Mouse (Mus musculus): ENCODE measurements around the gene Rac1. TPM values are rescaled to one million over a fixed set of nuclear protein-coding genes. Genes with fewer than 3 reads are reported as not detected.
A peak's percentile ranks its signal among the peaks of the same experiment; 100 is the strongest.
"Not testable (repeated sequence)": the region's sequence is repeated elsewhere in the genome, so short reads cannot be mapped to it uniquely, and the experiment has no call there.

The Rac1 gene
- polyA plus RNA-seq, 1 experiment from 2014 or later, result 285 TPM

DNA sequence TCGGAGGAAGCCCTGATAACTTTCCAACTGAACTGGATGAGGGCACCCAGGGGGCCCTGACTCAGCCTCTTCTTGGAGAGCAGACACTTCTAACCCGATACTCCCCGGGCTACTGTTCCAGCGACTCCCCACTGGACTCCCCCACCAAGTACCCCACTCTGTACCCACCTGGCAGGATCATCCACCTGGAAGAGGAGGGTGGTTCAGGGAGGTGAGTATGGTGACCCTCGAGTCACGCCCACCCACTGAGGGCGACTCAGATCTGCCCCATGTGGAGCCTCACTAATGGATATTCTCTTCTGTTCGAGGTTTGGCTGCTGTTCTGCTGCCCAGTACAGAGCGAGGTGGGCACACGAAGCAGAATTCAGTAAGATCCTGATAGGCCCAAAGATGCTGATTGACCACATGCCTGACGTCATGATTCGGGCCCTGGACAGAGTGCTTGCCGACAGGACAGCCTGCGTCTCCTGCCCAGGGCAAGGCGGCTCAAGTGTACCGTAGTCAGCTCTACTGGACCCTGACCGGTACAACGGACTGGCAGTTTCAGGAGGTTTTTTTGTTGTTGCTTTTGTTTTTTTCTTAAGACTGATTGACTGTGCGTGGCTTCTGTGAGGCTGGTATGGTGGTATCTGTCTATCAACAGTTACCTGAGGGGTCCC is 24.8 kb downstream of the Rac1 start:
- peaks cover 13% of the 10 kb centered on the region for H3K36me3 ChIP-seq (ENCODE audit: control insufficient read depth, insufficient read depth, low read length)
- H3K27ac ChIP-seq (ENCODE audit: low read depth, low read length), result no peak overlapping the region
- H3K4me2 ChIP-seq (ENCODE audit: low read length), result no peak overlapping the region
- WGBS, result 91% methylated on average over 19 of the region's 19 CpGs
- no peak overlapping the region for H3K4me3 ChIP-seq (ENCODE audit: low read length)
- H3K9ac ChIP-seq (ENCODE audit: low read depth, low read length), result no peak overlapping the region
- H3K9me3 ChIP-seq (ENCODE audit: control insufficient read depth, low read length), result no peaks in the 10 kb centered on the region
- H3K4me1 ChIP-seq (ENCODE audit: control insufficient read depth, insufficient read depth, low read depth, low read length), result no peaks in the 10 kb centered on the region; the same call in 1 of the 2 replicates
- ATAC-seq, result no peak
- no peaks in the 10 kb centered on the region for H3K27me3 ChIP-seq (replicated peaks; ENCODE audit: control insufficient read depth, insufficient read depth, low read length)

- Histone ChIP-seq H3K9me3 (ENCODE audit: control insufficient read depth, low read length) (no peaks in the 10 kb centered on the region), H3K27ac (ENCODE audit: low read depth, low read length) (no peak overlapping the region), H3K4me1 (ENCODE audit: control insufficient read depth, insufficient read depth, low read depth, low read length) (no peaks in the 10 kb centered on the region), H3K4me2 (ENCODE audit: low read length) (no peak overlapping the region), H3K27me3 (replicated peaks; ENCODE audit: control insufficient read depth, insufficient read depth, low read length) (no peaks in the 10 kb centered on the region), H3K9ac (ENCODE audit: low read depth, low read length) (no peak overlapping the region), H3K36me3 (ENCODE audit: control insufficient read depth, insufficient read depth, low read length) (peaks cover 10% of the 10 kb centered on the region), H3K4me3 (ENCODE audit: low read length) (no peak overlapping the region)
- WGBS, result 80% methylated on average over 2 of the region's 2 CpGs
- ATAC-seq, result peak; percentile 84
These were observed 26.2 kb downstream of the Rac1 start for GRCm38 (mm10) chr5:143501649-143502048.

DNA sequence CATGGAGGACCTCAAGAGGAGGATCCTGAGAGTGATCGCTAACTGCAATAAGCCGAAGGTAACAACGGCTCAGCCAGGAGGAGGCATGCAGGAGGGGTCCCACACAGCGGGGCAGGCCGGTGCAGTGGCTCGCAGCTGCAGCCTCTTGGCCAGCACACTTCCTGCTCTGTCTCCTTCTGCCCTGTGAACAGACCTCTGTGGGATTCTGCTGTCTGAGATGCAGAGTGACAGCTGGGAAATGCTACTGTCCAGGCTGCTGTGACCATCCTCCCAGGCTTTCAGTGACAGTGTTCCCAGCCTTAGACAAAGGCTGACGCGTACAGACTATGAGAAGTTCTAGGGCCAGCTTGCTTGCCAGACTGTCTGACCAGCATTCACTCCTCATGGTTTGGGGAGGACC is 26.7 kb downstream of the Rac1 start:
- no peak overlapping the region for H3K4me2 ChIP-seq (ENCODE audit: low read length)
- peak; percentile 55 for ATAC-seq
- H3K27me3 ChIP-seq (replicated peaks; ENCODE audit: control insufficient read depth, insufficient read depth, low read length), result no peaks in the 10 kb centered on the region
- H3K9ac ChIP-seq (ENCODE audit: low read depth, low read length), result no peak overlapping the region
- peak overlapping the region; percentile 18; the same call in 1 of the 2 replicates for H3K27ac ChIP-seq (ENCODE audit: low read depth, low read length)
- 87% methylated on average over 8 of the region's 8 CpGs for WGBS
- H3K36me3 ChIP-seq (ENCODE audit: control insufficient read depth, insufficient read depth, low read length), result peaks cover 10% of the 10 kb centered on the region
- no peak overlapping the region for H3K4me3 ChIP-seq (ENCODE audit: low read length)
- no peaks in the 10 kb centered on the region for H3K9me3 ChIP-seq (ENCODE audit: control insufficient read depth, low read length)
- no peaks in the 10 kb centered on the region for H3K4me1 ChIP-seq (ENCODE audit: control insufficient read depth, insufficient read depth, low read depth, low read length)

GRCm38 (mm10) chr5:143500711-143501110 is 27.1 kb downstream of the Rac1 start:
- H3K27me3 ChIP-seq (replicated peaks; ENCODE audit: control insufficient read depth, insufficient read depth, low read length); H3K4me2 ChIP-seq (ENCODE audit: low read length); H3K9ac ChIP-seq (ENCODE audit: low read depth, low read length); H3K9me3 ChIP-seq (ENCODE audit: control insufficient read depth, low read length); H3K4me1 ChIP-seq (ENCODE audit: control insufficient read depth, insufficient read depth, low read depth, low read length); H3K27ac ChIP-seq (ENCODE audit: low read depth, low read length); ATAC-seq; H3K4me3 ChIP-seq (ENCODE audit: low read length): not testable (repeated sequence)
- 86% methylated on average over 14 of the region's 14 CpGs for WGBS
- peaks cover 12% of the 10 kb centered on the region for H3K36me3 ChIP-seq (ENCODE audit: control insufficient read depth, insufficient read depth, low read length)

- ATAC-seq, result no peak
- H3K4me3 ChIP-seq (ENCODE audit: low read length), result no peak overlapping the region
- no peak overlapping the region for H3K4me2 ChIP-seq (ENCODE audit: low read length)
- H3K9ac ChIP-seq (ENCODE audit: low read depth, low read length), result no peak overlapping the region
- H3K4me1 ChIP-seq (ENCODE audit: control insufficient read depth, insufficient read depth, low read depth, low read length), result no peaks in the 10 kb centered on the region
- 91% methylated on average over 4 of the region's 4 CpGs for whole genome bisulfite sequencing
- no peaks in the 10 kb centered on the region for H3K9me3 ChIP-seq (ENCODE audit: control insufficient read depth, low read length)
- peaks cover 9% of the 10 kb centered on the region for H3K36me3 ChIP-seq (ENCODE audit: control insufficient read depth, insufficient read depth, low read length)
- no peaks in the 10 kb centered on the region for H3K27me3 ChIP-seq (replicated peaks; ENCODE audit: control insufficient read depth, insufficient read depth, low read length)
- H3K27ac ChIP-seq (ENCODE audit: low read depth, low read length), result no peak overlapping the region
These were observed 28.1 kb downstream of the Rac1 start for GRCm38 (mm10) chr5:143499686-143500085.

DNA sequence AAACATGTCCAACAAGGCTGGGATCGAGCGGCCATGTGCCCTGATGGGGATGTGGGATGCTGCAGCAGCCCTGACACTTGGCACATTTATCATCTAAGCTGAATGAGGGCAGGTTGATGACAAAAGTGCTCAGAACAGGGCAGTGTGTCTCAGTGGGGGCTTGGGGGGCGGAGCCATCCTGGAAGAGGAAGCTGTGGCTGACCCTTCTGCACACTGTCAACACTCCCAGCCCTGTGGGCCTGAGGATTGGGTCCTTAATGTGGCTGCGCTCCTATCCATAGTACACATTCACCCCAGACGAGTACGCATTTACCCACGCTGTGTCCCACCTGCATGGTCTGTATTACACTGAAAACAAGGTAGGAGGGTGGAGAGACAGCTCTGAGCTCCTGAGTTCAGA is 28.6 kb downstream of the Rac1 start:
- Histone ChIP-seq H3K27ac (ENCODE audit: low read depth, low read length) (no peak overlapping the region), H3K4me1 (ENCODE audit: control insufficient read depth, insufficient read depth, low read depth, low read length) (no peaks in the 10 kb centered on the region), H3K27me3 (replicated peaks; ENCODE audit: control insufficient read depth, insufficient read depth, low read length) (no peaks in the 10 kb centered on the region), H3K36me3 (ENCODE audit: control insufficient read depth, insufficient read depth, low read length) (peaks cover 11% of the 10 kb centered on the region), H3K9ac (ENCODE audit: low read depth, low read length) (no peak overlapping the region), H3K4me2 (ENCODE audit: low read length) (no peak overlapping the region), H3K9me3 (ENCODE audit: control insufficient read depth, low read length) (no peaks in the 10 kb centered on the region), H3K4me3 (ENCODE audit: low read length) (no peak overlapping the region)
- ATAC-seq, result no peak
- 95% methylated on average over 7 of the region's 7 CpGs for WGBS

GRCm38 (mm10) chr5:143497451-143497850 is 30.4 kb downstream of the Rac1 start:
- Histone ChIP-seq H3K4me1 (ENCODE audit: control insufficient read depth, insufficient read depth, low read depth, low read length) (no peaks in the 10 kb centered on the region), H3K27ac (ENCODE audit: low read depth, low read length) (no peak overlapping the region), H3K4me2 (ENCODE audit: low read length) (no peak overlapping the region), H3K9ac (ENCODE audit: low read depth, low read length) (no peak overlapping the region), H3K36me3 (ENCODE audit: control insufficient read depth, insufficient read depth, low read length) (peaks cover 11% of the 10 kb centered on the region), H3K27me3 (replicated peaks; ENCODE audit: control insufficient read depth, insufficient read depth, low read length) (no peaks in the 10 kb centered on the region), H3K9me3 (ENCODE audit: control insufficient read depth, low read length) (no peaks in the 10 kb centered on the region), H3K4me3 (ENCODE audit: low read length) (no peak overlapping the region)
- ATAC-seq, result no peak
- WGBS, result 80% methylated on average over 3 of the region's 3 CpGs

- no peak overlapping the region for H3K4me2 ChIP-seq (ENCODE audit: low read length)
- peaks cover 17% of the 10 kb centered on the region for H3K36me3 ChIP-seq (ENCODE audit: control insufficient read depth, insufficient read depth, low read length)
- H3K9me3 ChIP-seq (ENCODE audit: control insufficient read depth, low read length), result no peaks in the 10 kb centered on the region
- no peak overlapping the region for H3K27ac ChIP-seq (ENCODE audit: low read depth, low read length)
- 92% methylated on average over 6 of the region's 6 CpGs for WGBS
- no peaks in the 10 kb centered on the region for H3K4me1 ChIP-seq (ENCODE audit: control insufficient read depth, insufficient read depth, low read depth, low read length)
- no peak for ATAC-seq
- H3K9ac ChIP-seq (ENCODE audit: low read depth, low read length), result no peak overlapping the region
- H3K27me3 ChIP-seq (replicated peaks; ENCODE audit: control insufficient read depth, insufficient read depth, low read length), result no peaks in the 10 kb centered on the region
- H3K4me3 ChIP-seq (ENCODE audit: low read length), result no peak overlapping the region
These were observed 32.1 kb downstream of the Rac1 start for GRCm38 (mm10) chr5:143495708-143496107.

GRCm38 (mm10) chr5:143493163-143493562 is 34.7 kb downstream of the Rac1 start:
- ATAC-seq, result no peak
- Histone ChIP-seq H3K4me1 (ENCODE audit: control insufficient read depth, insufficient read depth, low read depth, low read length) (no peaks in the 10 kb centered on the region), H3K27me3 (replicated peaks; ENCODE audit: control insufficient read depth, insufficient read depth, low read length) (no peaks in the 10 kb centered on the region), H3K4me2 (ENCODE audit: low read length) (no peak overlapping the region), H3K9ac (ENCODE audit: low read depth, low read length) (no peak overlapping the region), H3K9me3 (ENCODE audit: control insufficient read depth, low read length) (no peaks in the 10 kb centered on the region), H3K36me3 (ENCODE audit: control insufficient read depth, insufficient read depth, low read length) (peaks cover 17% of the 10 kb centered on the region), H3K4me3 (ENCODE audit: low read length) (no peak overlapping the region), H3K27ac (ENCODE audit: low read depth, low read length) (no peak overlapping the region)
- WGBS, result 92% methylated on average over 10 of the region's 10 CpGs

Data from hindbrain, embryonic 16.5 days (tissue).